Mouse (Mus musculus): Measurements from ENCODE around the gene Gm49450.
"Not testable (repeated sequence)": the region's sequence is repeated elsewhere in the genome, so short reads cannot be mapped to it uniquely, and the experiment has no call there.

Gene Gm49450

GRCm38 (mm10) chr15:98985240-98985981 is 32.1 kb upstream of the Gm49450 start:
- peak; percentile 74 for DNase-seq (ENCODE audit: low spot score)

GRCm38 (mm10) chr15:98984681-98985080 is 31.3 kb upstream of the Gm49450 start:
- DNase-seq (ENCODE audit: low spot score) = no peak

GRCm38 (mm10) chr15:98983431-98984081 is 30.2 kb upstream of the Gm49450 start:
- no peak for DNase-seq (ENCODE audit: low spot score)

- no peak for DNase-seq (ENCODE audit: low spot score)
These were observed 28.7 kb upstream of the Gm49450 start for GRCm38 (mm10) chr15:98982100-98982499.

- DNase-seq (ENCODE audit: low spot score) = no peak
These were observed 26.8 kb upstream of the Gm49450 start for GRCm38 (mm10) chr15:98980012-98980614.

- no peak for DNase-seq (ENCODE audit: low spot score)
These were observed 25.2 kb upstream of the Gm49450 start for GRCm38 (mm10) chr15:98978409-98979172.

GRCm38 (mm10) chr15:98977759-98978408 is 24.5 kb upstream of the Gm49450 start:
- no peak for DNase-seq (ENCODE audit: low spot score)

- DNase-seq (ENCODE audit: low spot score) = no peak
These were observed 23.7 kb upstream of the Gm49450 start for GRCm38 (mm10) chr15:98976763-98977758.

- DNase-seq (ENCODE audit: low spot score) = no peak
These were observed 19.8 kb upstream of the Gm49450 start for GRCm38 (mm10) chr15:98973015-98973614.

- DNase-seq (ENCODE audit: low spot score) = not testable (repeated sequence)
These were observed 18.4 kb upstream of the Gm49450 start for GRCm38 (mm10) chr15:98971576-98972320.

- DNase-seq (ENCODE audit: low spot score) = no peak
These were observed 17.8 kb upstream of the Gm49450 start for GRCm38 (mm10) chr15:98971111-98971510.

GRCm38 (mm10) chr15:98969372-98970101 is 16.2 kb upstream of the Gm49450 start:
- DNase-seq (ENCODE audit: low spot score) = no peak

- no peak for DNase-seq (ENCODE audit: low spot score)
These were observed 15.5 kb upstream of the Gm49450 start for GRCm38 (mm10) chr15:98968701-98969371.

GRCm38 (mm10) chr15:98959531-98959930 is 6.2 kb upstream of the Gm49450 start:
- no peak for DNase-seq (ENCODE audit: low spot score)

- DNase-seq (ENCODE audit: low spot score) = no peak
These were observed 5.6 kb upstream of the Gm49450 start for GRCm38 (mm10) chr15:98958901-98959420.

- no peak for DNase-seq (ENCODE audit: low spot score)
These were observed 4.1 kb upstream of the Gm49450 start for GRCm38 (mm10) chr15:98957475-98957874.

- no peak for DNase-seq (ENCODE audit: low spot score)
These were observed 2.6 kb upstream of the Gm49450 start for GRCm38 (mm10) chr15:98956000-98956399.

- no peak for DNase-seq (ENCODE audit: low spot score)
These were observed 2.0 kb upstream of the Gm49450 start for GRCm38 (mm10) chr15:98955324-98955723.

Data from c-Kit-positive CD71-positive TER-119-positive erythroid progenitor cells, embryonic 14.5 days (primary cell).